Mouse (Mus musculus) hindbrain, embryonic 15.5 days (tissue): Measurements from ENCODE around the gene Slc2a3. TPM values are rescaled to one million over a fixed set of nuclear protein-coding genes. Genes with fewer than 3 reads are reported as not detected.
A peak's percentile ranks its signal among the peaks of the same experiment; 100 is the strongest.
"Not testable (repeated sequence)": the region's sequence is repeated elsewhere in the genome, so short reads cannot be mapped to it uniquely, and the experiment has no call there.

Experiments
- ATAC-seq: fragments of 200-750 bp; cut with Nextera tagmentation; 2 replicates; pipeline ENCODE4 v1.8.0; 2017; ENCODE audit warnings: low read depth, moderate number of reproducible peaks, moderate TSS enrichment; ENCODE audit not compliant: low FRiP score
- H3K27ac ChIP-seq: fragments of 300-500 bp; sonication (generic); replicated peaks from 2 replicates; pipeline ENCODE4 v1.5.1; 2015; ENCODE audit warnings: mild to moderate bottlenecking, inconsistent platforms
- H3K27me3 ChIP-seq: fragments of 300-500 bp; sonication (generic); 2 replicates; pipeline ENCODE4 v1.6.1; 2015; ENCODE audit warnings: control low read depth, inconsistent platforms
- H3K36me3 ChIP-seq: fragments of 300-500 bp; sonication (generic); 2 replicates; pipeline ENCODE4 v1.6.1; 2015; ENCODE audit warnings: control low read depth, inconsistent platforms
- H3K4me1 ChIP-seq: fragments of 300-500 bp; sonication (generic); replicated peaks from 2 replicates; pipeline ENCODE4 v1.6.1; 2015; ENCODE audit warnings: control low read depth, inconsistent platforms
- H3K4me2 ChIP-seq: fragments of 300-500 bp; sonication (generic); 2 replicates; pipeline ENCODE4 v1.6.1; 2015; ENCODE audit warnings: moderate library complexity, mild to moderate bottlenecking, inconsistent platforms
- H3K4me3 ChIP-seq: fragments of 300-500 bp; sonication (generic); 2 replicates; pipeline ENCODE4 v1.5.1; 2015; ENCODE audit warnings: mild to moderate bottlenecking, inconsistent platforms
- H3K9ac ChIP-seq: fragments of 300-500 bp; sonication (generic); 2 replicates; pipeline ENCODE4 v1.6.1; 2015; ENCODE audit warnings: inconsistent platforms
- H3K9me3 ChIP-seq: fragments of 300-500 bp; sonication (generic); 2 replicates; pipeline ENCODE4 v1.6.1; 2016; ENCODE audit warnings: control low read depth, inconsistent platforms
- WGBS: fragments of 180-500 bp; shearing (Covaris S2); methylation state at CpG from one replicate; pipeline ENCODE4 v1.1.7; 2015; 5-methylcytosine and 5-hydroxymethylcytosine counted together
- polyA plus RNA-seq: library from polyadenylated mRNA; unstranded; fragments of >200 nt; fragmentation: Nextera tagmentation; extraction: Ambion mirVana; gene quantifications from 2 replicates; pipeline ENCODE4 v1.2.1, GENCODE M21; 2015

Slc2a3 gene
- polyA plus RNA-seq, 1 experiment from 2014 or later = 44.5 TPM

DNA sequence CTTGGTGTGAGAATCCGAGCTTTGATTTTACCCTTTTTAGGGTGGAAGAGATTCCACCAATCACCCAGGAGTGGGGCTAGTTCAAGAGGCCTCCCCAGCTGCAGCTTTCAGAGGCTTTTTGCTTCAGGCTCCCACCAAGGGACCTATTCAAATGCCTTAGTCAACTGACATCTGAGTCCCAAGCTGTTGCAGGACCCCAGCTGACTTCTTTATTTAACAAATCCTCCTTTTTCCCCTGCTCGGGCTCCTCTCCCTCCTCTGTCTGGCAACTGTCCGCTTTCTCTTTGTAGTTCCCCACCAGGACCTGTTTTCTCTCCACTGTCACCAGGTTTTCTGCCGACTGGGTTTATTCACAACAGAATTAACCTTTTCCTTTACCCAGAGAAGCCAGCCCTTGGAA, 85.6 kb downstream of the Slc2a3 start:
- H3K9me3 ChIP-seq = no peaks in the 10 kb centered on the region
- no peaks in the 10 kb centered on the region for H3K27me3 ChIP-seq
- H3K36me3 ChIP-seq = no peaks in the 10 kb centered on the region
- no peak overlapping the region for H3K4me2 ChIP-seq
- H3K4me3 ChIP-seq = no peak overlapping the region
- H3K4me1 ChIP-seq = peaks cover 5% of the 10 kb centered on the region; the same call in 1 of the 2 replicates
- no peak for ATAC-seq
- H3K9ac ChIP-seq = no peak overlapping the region
- H3K27ac ChIP-seq = no peak overlapping the region
- 4% methylated on average over 4 of the region's 4 CpGs for WGBS

DNA sequence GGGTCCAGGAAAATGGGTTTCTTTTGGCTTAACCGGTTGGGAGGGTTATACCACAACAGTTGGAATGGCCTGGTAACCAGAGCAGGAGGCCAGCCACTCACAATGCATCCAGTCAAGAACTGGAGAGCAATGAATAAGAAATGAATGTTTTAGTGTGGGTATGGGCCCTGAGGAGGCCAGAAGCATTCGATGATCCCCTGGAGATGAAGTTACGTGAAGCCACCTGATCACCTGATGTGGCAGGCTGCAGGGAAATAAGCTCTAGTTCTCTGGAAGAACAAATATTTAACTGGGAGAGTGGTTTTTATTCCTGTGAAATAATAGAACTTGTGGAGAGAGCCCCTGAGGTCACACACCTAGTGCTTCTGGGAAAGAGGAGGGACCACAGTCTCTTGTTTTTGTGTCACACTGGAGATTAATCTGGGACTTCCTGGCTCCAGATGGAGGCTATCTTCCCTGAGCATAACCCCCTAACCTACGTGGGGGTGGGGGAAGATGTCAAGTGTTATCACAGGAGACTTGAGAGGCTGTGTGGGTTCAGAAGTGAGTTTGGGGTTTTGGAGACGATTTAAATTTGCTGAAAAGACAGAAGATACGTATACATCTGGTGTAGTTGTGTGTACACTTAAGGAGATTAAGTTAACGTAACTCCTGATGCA, 86.6 kb downstream of the Slc2a3 start:
- no peak overlapping the region for H3K9ac ChIP-seq
- no peak overlapping the region for H3K4me2 ChIP-seq
- H3K4me1 ChIP-seq = peaks cover 5% of the 10 kb centered on the region; the same call in 1 of the 2 replicates
- H3K4me3 ChIP-seq = no peak overlapping the region
- no peak overlapping the region for H3K27ac ChIP-seq
- no peaks in the 10 kb centered on the region for H3K9me3 ChIP-seq
- no peak for ATAC-seq
- no peaks in the 10 kb centered on the region for H3K36me3 ChIP-seq
- 62% methylated on average over 7 of the region's 7 CpGs for WGBS
- H3K27me3 ChIP-seq = no peaks in the 10 kb centered on the region

DNA sequence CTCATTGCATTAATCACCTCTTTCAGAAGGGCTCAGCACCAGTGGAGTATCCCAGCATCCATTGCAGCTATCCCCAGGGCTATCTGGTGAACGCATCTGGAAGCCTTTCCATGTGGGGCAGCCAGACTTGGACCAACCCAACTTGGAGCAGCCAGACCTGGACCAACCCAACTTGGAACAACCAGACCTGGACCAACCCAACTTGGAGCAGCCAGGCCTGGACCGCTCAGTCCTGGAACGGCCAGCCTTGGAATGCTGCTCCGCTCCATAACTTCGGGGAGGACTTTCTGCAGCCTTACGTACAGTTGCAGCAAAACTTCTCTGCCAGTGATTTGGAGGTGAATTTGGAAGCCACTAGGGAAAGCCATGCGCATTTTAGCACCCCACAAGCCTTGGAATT, 88.3 kb downstream of the Slc2a3 start:
- WGBS = 97% methylated on average over 7 of the region's 7 CpGs
- H3K27me3 ChIP-seq, ATAC-seq: not testable (repeated sequence)

DNA sequence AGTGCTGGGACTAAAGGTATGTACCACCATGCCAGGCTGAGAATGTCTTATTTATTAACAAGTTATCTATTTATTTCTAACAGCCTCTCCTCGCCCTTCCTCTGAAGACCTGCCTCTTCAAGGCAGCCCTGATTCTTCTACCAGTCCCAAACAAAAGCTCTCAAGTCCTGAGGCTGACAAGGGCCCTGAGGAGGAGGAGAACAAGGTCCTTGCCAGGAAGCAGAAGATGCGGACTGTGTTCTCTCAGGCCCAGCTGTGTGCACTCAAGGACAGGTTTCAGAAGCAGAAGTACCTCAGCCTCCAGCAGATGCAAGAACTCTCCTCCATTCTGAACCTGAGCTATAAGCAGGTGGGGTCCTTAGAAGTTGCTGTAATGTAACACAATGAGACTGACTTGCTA, 90.0 kb downstream of the Slc2a3 start:
- ATAC-seq = no peak
- H3K9ac ChIP-seq = no peak overlapping the region
- H3K27me3 ChIP-seq = 0 out of 2 replicates have a peak, but pooled peaks cover 6% of the 10 kb centered on the region
- H3K4me3 ChIP-seq = no peak overlapping the region
- H3K36me3 ChIP-seq = no peaks in the 10 kb centered on the region
- H3K4me1 ChIP-seq = peaks cover 5% of the 10 kb centered on the region; the same call in 1 of the 2 replicates
- WGBS = 90% methylated on average over 2 of the region's 2 CpGs
- H3K9me3 ChIP-seq = no peaks in the 10 kb centered on the region
- H3K4me2 ChIP-seq = no peak overlapping the region
- no peak overlapping the region for H3K27ac ChIP-seq

More for the DNA sequence above, 88.3 kb downstream of the Slc2a3 start:
- not testable (repeated sequence) for H3K9ac ChIP-seq, H3K36me3 ChIP-seq, H3K4me3 ChIP-seq, H3K4me2 ChIP-seq, H3K9me3 ChIP-seq, H3K27ac ChIP-seq, H3K4me1 ChIP-seq

DNA sequence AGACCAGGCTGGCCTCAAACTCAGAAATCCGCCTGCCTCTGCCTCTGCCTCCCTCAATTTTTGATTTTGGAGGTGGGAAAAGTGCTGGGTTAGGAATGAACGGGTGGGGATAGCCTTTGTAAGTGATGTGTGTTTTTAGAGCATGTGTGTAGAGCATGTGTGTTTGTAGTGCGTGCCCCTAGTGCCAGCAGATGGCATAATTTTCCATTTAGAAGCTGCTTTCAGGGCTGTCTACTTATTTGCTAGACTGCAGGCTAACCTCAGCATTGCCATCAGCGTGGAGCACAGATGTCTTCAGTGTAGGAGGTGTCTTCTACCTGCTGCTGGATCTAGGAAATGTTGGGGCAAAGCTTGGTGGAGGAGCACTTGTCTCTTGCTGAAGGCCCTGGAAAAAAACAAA, 92.6 kb downstream of the Slc2a3 start:
- Histone ChIP-seq H3K4me3 (no peak overlapping the region), H3K9me3 (no peaks in the 10 kb centered on the region), H3K36me3 (no peaks in the 10 kb centered on the region), H3K4me2 (no peak overlapping the region), H3K27ac (no peak overlapping the region), H3K27me3 (0 out of 2 replicates have a peak, but pooled peaks cover 9% of the 10 kb centered on the region), H3K4me1 (no peaks in the 10 kb centered on the region), H3K9ac (no peak overlapping the region)
- no peak for ATAC-seq
- 77% methylated on average over 4 of the region's 4 CpGs for WGBS

DNA sequence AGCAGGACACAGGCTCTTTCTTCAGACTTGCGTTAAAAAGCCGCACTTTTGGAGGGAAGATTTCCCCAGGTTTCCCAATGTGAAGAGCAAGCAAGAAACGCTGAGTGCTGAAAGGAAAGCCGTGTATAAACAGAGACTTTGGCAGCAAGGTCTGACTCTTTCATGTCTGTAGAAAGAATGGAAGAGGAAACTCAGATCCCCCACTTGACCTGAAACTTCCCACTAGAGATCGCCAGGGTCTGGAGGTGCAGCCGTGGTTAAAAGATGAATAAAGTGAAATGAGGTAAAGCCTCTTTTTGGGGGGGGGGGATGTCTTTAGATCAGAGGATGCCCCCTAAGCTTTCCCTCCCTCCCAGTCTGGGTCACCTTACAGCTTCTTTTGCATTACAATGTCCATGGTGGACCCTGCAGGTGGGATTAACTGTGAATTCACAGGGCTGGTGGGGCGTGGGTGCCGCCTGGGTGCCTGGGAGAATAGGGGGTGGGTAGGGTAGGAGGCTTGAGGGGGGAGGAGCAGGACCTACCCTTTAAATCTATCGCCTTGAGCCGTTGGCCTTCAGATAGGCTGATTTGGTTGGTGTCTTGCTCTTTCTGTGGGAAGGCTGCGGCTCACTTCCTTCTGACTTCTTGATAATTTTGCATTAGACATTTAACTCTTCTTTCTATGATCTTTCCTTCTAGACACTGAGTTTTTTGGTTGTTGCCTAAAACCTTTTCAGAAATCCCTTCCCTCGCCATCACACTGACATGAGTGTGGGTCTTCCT, 94.2 kb downstream of the Slc2a3 start, which contains the start of gene Nanog:
Gene Nanog, plus strand, starts transcription at position 454 of the 765 bp plus-strand sequence.
- Histone ChIP-seq H3K9me3 (no peaks in the 10 kb centered on the region), H3K4me1 (peaks cover 6% of the 10 kb centered on the region), H3K27me3 (0 out of 2 replicates have a peak, but pooled peaks cover 9% of the 10 kb centered on the region), H3K4me3 (no peak within 1 kb of the TSS), H3K4me2 (no peak within 1 kb of the TSS), H3K36me3 (no peaks in the 10 kb centered on the region), H3K9ac (no peak within 1 kb of the TSS), H3K27ac (no peak within 1 kb of the TSS)
- WGBS = 29% methylated on average over 12 of the region's 12 CpGs
- ATAC-seq = no peak

DNA sequence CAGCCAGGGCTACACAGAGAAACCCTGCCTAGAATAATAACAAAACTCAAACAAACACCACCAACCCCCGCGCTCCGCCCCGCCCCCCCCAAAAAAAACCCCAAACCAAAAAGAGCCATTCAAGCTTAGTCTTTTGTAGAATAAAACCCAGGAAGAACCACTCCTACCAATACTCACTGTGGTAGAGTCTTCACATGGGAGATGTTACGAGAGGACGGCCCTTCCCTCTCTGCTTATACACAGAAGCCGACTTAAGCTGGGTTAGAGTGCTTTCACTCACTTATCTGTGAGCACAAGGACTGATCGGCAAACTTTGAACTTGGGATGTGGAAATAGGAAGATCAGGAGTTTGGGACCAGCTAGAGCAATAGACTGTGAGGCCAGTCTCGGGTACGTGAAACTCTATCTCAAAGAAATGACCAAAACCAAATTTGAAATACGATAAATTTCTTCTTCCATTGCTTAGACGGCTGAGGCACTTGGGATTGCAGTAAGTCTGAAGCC, 95.1 kb downstream of the Slc2a3 start:
- ATAC-seq = no peak
- Histone ChIP-seq H3K27me3 (0 out of 2 replicates have a peak, but pooled peaks cover 9% of the 10 kb centered on the region), H3K4me2 (no peak overlapping the region), H3K36me3 (no peaks in the 10 kb centered on the region), H3K4me3 (no peak overlapping the region), H3K4me1 (peaks cover 6% of the 10 kb centered on the region), H3K9ac (no peak overlapping the region), H3K9me3 (no peaks in the 10 kb centered on the region), H3K27ac (no peak overlapping the region)
- 64% methylated on average over 12 of the region's 12 CpGs for WGBS

DNA sequence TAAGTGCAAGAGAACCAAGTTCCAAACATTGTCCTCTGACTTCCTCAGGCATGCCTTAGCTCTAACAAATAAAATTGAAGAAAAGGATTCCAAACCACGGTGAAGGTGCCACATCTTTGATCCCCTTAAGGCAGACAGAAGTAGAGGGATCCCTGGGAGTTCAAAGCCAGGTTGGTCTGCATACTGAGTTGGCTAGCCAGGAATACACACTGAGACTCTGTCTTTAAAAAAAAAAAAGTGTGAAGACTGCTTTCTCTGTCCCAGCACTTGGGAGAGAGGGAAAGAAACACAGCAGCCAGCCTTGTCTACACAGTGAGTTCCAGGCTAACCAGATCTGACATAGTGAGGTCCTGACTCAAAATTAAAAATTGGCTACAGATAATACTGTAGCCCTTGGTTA, 97.7 kb downstream of the Slc2a3 start:
- Histone ChIP-seq H3K36me3 (no peaks in the 10 kb centered on the region), H3K4me1 (peaks cover 6% of the 10 kb centered on the region), H3K27ac (no peak overlapping the region), H3K9me3 (no peaks in the 10 kb centered on the region), H3K4me2 (no peak overlapping the region), H3K27me3 (0 out of 2 replicates have a peak, but pooled peaks cover 9% of the 10 kb centered on the region), H3K4me3 (no peak overlapping the region), H3K9ac (no peak overlapping the region)
- no peak for ATAC-seq
- 15% methylated on average over 1 of the region's 1 CpGs for WGBS

DNA sequence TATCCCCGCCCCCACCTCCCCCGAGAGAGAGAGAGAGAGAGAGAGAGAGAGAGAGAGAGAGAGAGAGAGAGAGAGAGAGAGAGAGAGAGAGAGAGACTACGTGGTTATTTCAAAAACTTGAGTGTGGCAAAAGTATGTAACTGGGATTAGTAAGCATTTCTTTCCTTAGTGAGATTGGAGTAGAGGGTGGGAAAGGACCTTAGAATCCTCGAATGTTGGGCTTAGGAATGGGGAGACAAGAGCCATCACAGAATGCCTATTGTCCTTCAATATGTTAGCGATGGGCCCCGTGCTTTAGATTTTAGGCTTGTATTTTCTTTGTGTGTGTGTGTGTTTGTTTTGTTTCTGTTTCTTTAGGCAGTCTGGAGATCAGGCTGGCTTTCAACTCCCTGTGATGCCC, 98.2 kb downstream of the Slc2a3 start:
- H3K4me2 ChIP-seq = peak overlapping the region; percentile 53; the same call in 1 of the 2 replicates
- H3K4me3 ChIP-seq = no peak overlapping the region
- no peak overlapping the region for H3K9ac ChIP-seq
- H3K27ac ChIP-seq = no peak overlapping the region
- peaks cover 6% of the 10 kb centered on the region for H3K4me1 ChIP-seq
- 0 out of 2 replicates have a peak, but pooled peaks cover 9% of the 10 kb centered on the region for H3K27me3 ChIP-seq
- 20% methylated on average over 6 of the region's 6 CpGs for WGBS
- H3K9me3 ChIP-seq = no peaks in the 10 kb centered on the region
- H3K36me3 ChIP-seq = no peaks in the 10 kb centered on the region
- no peak for ATAC-seq

DNA sequence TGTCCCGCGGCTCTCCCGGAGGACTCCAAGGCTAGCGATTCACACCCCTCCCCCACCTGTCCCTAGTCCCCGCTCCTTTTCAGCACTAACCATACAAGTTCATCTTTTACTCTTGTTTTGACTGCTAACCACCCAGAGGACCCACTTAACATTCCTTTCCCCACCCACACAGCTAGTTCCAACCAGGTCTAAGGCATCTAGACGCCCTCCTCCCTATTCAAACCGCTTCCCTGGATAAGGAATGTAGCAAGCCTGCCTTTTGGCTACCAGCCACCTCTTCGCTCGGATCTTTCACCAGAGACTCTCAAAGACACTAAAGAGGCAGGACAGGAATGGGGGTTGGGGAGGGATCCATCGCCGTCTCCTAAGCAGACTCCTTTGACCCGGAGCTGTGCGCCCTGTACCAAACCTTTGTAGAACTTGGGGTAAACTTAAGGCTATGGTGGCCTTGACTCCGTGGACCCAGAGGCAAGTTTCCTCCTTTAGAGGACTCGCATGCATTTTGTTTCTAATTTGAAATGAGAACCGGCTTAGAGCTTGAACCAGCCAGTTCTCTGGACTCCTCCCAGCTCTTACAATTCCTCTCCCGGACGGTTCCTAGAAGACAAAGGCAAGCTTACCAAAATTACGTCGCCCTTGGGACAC, 98.8 kb downstream of the Slc2a3 start:
- peak; percentile 84 for ATAC-seq
- peak overlapping the region; percentile 25 for H3K4me3 ChIP-seq
- peak overlapping the region; percentile 53 for H3K4me2 ChIP-seq
- no peaks in the 10 kb centered on the region for H3K9me3 ChIP-seq
- WGBS = 4% methylated on average over 20 of the region's 20 CpGs
- H3K4me1 ChIP-seq = peaks cover 6% of the 10 kb centered on the region
- H3K36me3 ChIP-seq = no peaks in the 10 kb centered on the region
- H3K9ac ChIP-seq = 0 out of 2 replicates have a peak overlapping the region, but pooled peaks have one; percentile 27
- H3K27me3 ChIP-seq = 0 out of 2 replicates have a peak, but pooled peaks cover 9% of the 10 kb centered on the region
- H3K27ac ChIP-seq = peak overlapping the region; percentile 68

DNA sequence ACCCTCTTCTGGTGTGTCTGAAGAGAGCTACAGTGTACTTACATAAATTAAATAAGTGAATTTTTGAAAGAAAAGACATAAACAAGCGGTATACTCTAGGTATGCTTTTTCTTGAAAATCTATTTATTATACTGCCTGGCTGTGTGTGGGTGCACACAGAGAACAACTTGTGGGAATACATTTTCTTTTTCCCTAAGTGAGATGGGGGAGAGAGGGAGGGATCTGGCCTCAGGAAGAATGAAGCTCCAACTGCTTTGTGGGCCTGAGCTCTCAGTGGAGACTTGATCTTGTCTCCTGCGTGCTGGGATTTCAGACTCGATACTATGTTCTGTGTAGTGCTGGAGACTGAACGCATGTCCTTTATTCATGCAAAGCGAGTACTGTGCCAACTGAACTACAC, 99.6 kb downstream of the Slc2a3 start:
- no peaks in the 10 kb centered on the region for H3K36me3 ChIP-seq
- H3K9me3 ChIP-seq = no peaks in the 10 kb centered on the region
- peaks cover 6% of the 10 kb centered on the region for H3K4me1 ChIP-seq
- H3K27me3 ChIP-seq = 0 out of 2 replicates have a peak, but pooled peaks cover 6% of the 10 kb centered on the region
- H3K4me3 ChIP-seq = no peak overlapping the region
- no peak overlapping the region for H3K4me2 ChIP-seq
- WGBS = 82% methylated on average over 5 of the region's 5 CpGs
- H3K27ac ChIP-seq = no peak overlapping the region
- no peak overlapping the region for H3K9ac ChIP-seq
- no peak for ATAC-seq

DNA sequence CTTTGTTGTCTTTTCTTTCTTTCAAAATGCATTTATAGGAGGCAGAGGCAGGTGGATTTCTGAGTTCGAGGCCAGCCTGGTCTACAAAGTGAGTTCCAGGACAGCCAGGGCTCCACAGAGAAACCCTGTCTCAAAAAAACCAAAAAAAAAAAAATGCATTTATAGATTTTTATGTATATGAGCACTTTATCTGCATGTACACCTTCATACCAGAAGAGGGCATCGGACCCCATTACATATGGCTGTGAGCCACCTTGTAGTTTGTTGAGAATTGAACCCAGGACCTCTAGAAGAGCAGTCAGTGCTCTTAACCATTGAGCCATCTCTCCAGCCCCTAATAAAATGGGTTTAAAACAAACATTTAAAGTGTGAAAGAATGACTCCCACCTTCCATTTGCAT, 101.8 kb downstream of the Slc2a3 start:
- ATAC-seq, H3K4me3 ChIP-seq, H3K4me2 ChIP-seq, H3K27ac ChIP-seq, H3K9ac ChIP-seq, H3K36me3 ChIP-seq, H3K4me1 ChIP-seq, H3K9me3 ChIP-seq, H3K27me3 ChIP-seq: not testable (repeated sequence)
- 91% methylated on average over 2 of the region's 2 CpGs for WGBS
